Mouse (Mus musculus): ENCODE measurements around the gene Hist1h3b.
"Not testable (repeated sequence)": the region's sequence is repeated elsewhere in the genome, so short reads cannot be mapped to it uniquely, and the experiment has no call there.

The Hist1h3b gene

DNA sequence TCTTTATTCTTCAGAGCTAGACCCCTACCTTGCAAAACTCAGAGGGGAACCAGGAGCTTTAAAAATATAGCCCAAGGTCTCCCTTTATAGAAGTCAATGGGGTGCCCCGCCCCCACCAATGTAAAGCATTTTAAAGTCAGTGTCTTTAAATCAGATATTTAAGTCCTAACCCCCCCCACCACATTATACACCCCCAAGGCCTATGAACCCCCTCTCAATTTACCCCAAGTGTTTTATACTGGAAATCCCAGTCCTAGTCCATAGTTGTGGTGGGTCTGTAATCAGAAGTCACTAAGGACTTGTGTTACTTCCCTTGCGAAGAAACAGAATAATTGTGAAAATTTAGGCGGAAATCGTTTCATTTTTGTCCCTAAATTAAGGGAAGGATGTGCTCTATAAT, 14.0 kb upstream of the Hist1h3b start:
- no peak for ATAC-seq (ENCODE audit: insufficient number of reproducible peaks, low FRiP score, low TSS enrichment)

- peak; percentile 66; the same call in 1 of the 2 replicates for ATAC-seq (ENCODE audit: insufficient number of reproducible peaks, low FRiP score, low TSS enrichment)
These were observed 13.4 kb upstream of the Hist1h3b start, which contains the start of gene Hist1h1c for GRCm38 (mm10) chr13:23738677-23739068. Gene Hist1h1c, plus strand, starts transcription at chr13:23738808.

DNA sequence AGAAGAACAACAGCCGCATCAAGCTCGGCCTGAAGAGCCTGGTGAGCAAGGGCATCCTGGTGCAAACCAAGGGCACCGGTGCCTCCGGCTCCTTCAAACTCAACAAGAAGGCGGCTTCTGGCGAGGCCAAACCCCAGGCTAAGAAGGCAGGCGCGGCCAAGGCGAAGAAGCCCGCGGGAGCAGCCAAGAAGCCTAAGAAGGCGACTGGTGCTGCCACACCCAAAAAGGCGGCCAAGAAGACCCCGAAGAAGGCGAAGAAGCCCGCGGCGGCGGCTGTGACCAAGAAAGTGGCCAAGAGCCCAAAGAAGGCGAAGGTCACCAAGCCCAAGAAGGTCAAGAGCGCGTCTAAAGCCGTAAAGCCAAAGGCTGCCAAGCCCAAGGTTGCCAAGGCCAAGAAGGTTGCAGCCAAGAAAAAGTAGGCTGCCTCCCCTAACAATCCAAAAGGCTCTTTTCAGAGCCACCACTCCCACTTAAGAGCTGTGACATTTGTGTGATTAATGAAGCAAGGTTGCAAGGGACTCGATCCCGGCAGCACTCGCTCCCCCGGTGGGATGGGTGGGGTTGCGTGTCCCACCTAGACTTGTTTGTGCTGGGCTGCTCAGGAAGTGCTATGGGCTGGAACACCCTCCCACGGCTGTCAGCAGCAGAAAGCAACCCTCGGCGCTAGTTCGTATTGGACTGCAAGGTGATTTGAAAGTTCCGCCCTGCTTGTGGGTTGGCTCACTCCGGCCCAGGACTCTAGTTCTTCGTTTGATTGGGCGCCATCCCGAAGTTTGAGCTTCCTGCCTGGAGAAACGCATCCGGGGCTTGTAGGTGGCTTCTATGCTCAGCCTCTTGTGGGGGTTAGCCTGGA, 12.8 kb upstream of the Hist1h3b start:
- ATAC-seq (ENCODE audit: insufficient number of reproducible peaks, low FRiP score, low TSS enrichment), result peak; percentile 97

DNA sequence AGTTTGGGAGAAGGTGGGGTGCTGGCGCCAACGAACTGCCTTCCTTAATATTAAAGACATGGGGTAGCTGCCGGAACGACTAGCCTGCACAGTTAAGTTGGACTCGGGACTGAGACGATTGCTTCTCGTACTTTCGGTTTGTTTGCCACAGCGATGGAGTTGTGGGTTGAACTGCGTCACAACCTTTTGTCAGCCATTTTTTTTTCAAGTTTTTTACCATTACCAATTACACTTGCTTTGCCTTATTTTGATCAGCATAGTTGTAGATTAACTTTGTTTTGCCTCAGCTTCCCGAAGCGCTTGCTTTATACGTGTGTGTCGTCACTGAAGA, 12.2 kb upstream of the Hist1h3b start:
- no peak for ATAC-seq (ENCODE audit: insufficient number of reproducible peaks, low FRiP score, low TSS enrichment)

DNA sequence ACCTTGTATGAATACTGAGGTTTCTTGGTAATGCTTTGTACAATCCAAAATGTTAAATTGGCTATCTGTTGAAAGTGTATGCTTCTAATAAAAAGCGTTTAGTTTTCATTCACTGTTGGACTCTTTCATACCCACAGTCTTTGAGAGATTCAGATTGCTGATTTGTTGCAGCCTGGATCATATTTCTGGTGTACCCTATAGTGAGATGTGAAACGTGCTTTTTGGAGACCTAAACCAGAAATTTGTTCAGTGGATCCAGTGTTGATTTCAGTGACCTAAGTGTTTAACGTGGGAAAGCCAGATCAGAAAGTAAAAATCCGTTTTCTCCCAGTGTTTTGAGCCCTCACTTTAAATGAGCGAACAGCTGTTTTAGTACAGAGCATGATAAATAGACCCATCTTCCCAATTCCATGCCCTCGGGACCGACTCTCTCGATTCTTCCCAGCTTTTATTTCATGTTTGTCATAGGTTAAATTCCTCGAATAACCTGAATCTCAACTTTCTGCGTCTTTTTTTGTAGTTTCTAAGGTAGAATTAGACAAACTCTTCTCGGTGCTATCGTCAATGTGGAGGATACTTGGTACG, 11.7 kb upstream of the Hist1h3b start:
- ATAC-seq (ENCODE audit: insufficient number of reproducible peaks, low FRiP score, low TSS enrichment), result no peak

DNA sequence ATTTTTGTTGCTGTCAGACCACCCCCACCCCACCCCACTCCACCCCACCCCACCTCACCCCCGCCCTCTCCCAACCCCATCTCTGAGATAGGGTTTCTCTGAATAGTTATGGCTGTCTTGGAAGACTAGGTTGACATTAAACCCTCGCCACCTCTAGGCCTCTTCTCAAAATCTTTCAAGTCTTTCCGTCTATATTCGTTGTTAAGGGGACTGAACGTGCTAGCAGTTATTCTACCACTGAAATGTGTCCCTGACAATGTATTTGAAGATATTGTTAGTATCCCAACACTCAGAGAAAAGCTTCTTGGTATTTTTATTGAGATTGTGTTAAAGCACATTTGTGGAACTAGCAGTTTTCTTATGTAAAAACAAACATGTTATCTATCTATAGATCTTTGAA, 11.2 kb upstream of the Hist1h3b start:
- no peak for ATAC-seq (ENCODE audit: insufficient number of reproducible peaks, low FRiP score, low TSS enrichment)

DNA sequence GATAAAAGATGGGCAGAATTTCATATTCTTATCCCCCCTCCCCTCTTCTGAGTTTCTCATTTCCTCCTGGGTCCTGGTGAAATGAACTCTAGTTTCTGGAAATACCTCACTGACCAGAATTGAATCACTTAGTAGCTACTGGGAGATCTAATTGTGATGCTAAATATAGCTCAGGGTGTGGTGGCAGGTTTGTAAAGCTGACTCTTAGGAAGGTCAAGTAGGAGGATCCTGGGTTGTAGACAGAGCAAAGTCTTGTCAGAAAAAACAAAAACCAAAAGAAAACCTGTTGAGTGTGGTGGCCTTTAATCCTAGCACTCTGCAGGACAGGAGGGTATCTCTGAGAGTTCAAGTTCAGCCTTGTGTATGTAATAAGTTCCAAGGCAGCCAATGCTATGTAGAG, 10.1 kb upstream of the Hist1h3b start:
- ATAC-seq (ENCODE audit: insufficient number of reproducible peaks, low FRiP score, low TSS enrichment), result no peak

DNA sequence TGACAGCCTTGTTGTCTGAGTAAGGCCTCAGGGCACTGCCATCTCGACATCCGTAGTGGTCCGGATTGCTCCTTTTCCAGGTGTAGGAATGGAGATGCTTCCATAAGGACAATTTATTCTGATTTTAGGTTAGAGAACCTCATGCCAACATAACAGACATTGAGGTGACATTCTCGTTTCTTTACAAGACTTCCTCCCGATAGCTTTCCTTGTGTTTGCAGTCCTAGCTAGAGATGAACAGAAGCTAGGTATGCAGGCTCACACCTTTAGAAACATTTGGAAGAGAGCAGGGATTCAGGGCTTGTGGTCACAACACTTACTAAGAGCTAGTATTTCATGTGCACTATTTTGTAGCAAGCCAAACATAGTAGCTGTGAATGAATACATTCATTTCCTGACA, 8.9 kb upstream of the Hist1h3b start:
- ATAC-seq (ENCODE audit: insufficient number of reproducible peaks, low FRiP score, low TSS enrichment), result no peak

DNA sequence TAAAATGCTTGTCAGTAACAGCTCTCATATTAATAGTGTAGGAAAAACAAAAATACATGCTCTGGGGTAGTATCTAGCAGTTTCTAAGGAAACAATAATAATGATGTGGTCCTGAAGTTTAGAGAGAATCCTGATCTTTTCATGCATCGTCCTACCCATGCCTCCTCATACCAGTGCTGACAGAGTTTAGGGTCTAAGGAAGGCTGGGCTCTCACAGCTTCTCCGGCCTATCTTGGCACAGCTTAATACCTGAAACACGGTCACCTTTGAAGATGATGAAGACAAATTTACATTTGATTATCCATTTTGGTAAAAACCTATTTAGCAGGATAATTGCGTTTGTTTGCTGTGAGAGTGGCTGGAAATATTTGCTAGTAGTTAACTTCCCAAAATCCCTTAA, 8.1 kb upstream of the Hist1h3b start:
- no peak for ATAC-seq (ENCODE audit: insufficient number of reproducible peaks, low FRiP score, low TSS enrichment)

DNA sequence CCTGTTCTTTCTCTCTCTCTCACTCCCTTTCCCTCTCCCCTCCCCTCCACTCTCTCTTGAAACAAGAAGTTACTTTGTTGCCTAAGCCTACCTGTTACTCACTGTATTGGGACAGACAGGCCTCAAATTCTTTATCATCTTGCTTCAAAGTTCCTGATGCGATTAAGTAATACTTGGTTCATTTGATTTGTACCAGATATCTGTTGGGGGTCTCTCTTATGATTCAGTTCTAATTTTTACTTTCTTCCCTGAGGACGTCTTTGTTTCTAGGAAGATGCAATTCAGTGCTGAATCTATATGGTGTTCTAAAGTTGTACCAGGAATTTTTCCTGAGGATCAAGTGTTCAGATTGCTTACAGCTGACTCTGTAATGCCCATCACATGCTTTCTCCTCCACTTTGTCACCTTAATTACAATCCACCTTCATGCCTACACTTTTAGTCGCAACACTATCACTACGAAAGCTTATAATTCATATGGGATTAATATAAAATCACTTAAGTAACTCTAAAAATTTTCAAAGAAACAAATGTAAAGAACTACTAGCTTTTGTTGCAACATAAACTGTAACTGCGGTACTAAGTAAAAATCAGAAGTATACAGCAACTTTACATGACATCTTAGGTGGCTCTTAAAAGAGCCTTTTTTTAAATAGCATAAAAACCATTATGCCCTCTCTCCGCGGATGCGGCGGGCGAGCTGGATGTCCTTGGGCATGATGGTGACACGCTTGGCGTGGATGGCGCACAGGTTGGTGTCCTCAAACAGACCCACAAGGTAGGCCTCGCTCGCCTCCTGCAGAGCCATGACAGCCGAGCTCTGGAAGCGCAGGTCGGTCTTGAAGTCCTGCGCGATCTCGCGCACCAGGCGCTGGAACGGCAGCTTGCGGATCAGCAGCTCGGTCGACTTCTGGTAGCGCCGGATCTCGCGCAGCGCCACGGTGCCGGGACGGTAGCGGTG, 7.4 kb upstream of the Hist1h3b start:
- no peak for ATAC-seq (ENCODE audit: insufficient number of reproducible peaks, low FRiP score, low TSS enrichment)

DNA sequence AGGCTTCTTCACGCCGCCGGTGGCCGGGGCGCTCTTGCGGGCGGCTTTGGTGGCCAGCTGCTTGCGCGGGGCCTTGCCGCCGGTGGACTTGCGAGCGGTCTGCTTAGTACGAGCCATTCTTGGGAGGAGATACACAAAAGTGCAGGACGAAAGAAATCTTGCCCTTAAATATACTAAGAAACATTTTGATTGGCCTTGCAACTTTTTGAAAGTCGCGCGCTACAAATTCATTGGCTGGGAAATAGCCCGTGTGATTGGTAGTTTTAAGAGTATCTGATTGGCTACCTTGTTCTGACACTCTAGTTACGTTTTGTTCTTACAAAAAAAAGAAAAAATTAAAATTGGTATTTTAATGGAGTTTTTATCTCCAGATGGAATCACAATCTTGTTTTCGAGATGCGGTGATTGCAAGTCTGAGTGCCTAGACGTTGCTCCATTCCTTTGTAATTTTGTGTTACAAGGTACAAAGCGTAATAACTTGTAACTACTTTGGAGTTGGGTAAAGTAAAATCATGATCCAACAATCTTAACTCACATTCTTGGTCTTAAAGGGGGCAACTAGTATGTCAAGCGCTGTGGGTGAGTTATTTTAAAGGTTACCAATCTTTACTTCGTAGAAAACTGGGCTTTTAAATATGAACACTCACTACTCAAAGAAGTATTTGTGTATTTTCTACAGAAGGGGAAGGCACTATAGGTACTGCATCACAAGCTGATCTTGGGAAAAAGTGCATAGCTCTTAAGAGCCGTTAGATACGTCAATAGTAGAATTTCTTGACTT, 6.5 kb upstream of the Hist1h3b start, which contains the start of gene Hist1h3c:
Hist1h3c (minus strand) TSS at position 222 of the 781 bp plus-strand sequence.
- ATAC-seq (ENCODE audit: insufficient number of reproducible peaks, low FRiP score, low TSS enrichment), result peak; percentile 56

GRCm38 (mm10) chr13:23746201-23747080, 5.6 kb upstream of the Hist1h3b start, which contains the start of gene Hist1h2bb:
Gene Hist1h2bb, plus strand, starts transcription at chr13:23746734.
- peak; percentile 99 for ATAC-seq (ENCODE audit: insufficient number of reproducible peaks, low FRiP score, low TSS enrichment)

DNA sequence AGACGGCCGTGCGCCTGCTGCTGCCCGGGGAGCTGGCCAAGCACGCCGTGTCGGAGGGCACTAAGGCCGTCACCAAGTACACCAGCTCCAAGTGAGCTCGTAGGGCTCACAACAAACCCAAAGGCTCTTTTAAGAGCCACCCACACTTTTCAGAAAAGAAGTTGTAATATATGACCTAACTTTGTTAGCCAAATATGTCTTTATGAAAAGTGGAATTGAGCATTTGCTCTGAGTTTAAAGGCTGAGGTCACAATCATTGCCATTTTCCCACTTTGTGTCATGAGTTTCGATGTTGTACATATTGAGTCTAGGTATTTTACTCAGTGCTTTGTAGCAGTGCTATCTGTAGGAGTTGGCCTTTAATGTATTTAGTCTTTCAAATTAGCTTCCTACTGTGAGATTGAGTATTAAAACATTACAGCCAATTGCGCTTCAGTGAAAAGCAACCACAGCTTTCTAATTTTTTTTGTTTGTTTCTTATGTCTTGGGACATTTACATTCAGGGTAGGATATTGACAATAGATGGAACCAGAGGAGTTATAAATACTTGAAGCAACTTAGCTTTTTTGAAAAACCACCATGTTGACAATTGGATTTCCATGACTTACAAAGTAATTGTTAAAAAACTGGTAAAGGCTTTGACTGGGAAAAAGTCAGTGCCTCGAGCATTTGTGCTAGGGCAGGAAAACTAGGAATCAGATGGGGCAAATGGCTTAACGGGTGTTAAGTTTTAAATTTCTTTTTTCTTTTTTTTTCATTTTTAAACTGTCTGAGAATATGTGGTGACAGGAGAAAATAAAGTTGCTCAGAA, 4.8 kb upstream of the Hist1h3b start:
- ATAC-seq (ENCODE audit: insufficient number of reproducible peaks, low FRiP score, low TSS enrichment), result no peak

- ATAC-seq (ENCODE audit: insufficient number of reproducible peaks, low FRiP score, low TSS enrichment), result no peak
These were observed 4.2 kb upstream of the Hist1h3b start for GRCm38 (mm10) chr13:23747892-23748288.

GRCm38 (mm10) chr13:23749563-23750121, 2.4 kb upstream of the Hist1h3b start:
- ATAC-seq (ENCODE audit: insufficient number of reproducible peaks, low FRiP score, low TSS enrichment), result no peak

- ATAC-seq (ENCODE audit: insufficient number of reproducible peaks, low FRiP score, low TSS enrichment), result not testable (repeated sequence)
These were observed 1.1 kb upstream of the Hist1h3b start, which contains the start of gene Hist1h2ab for GRCm38 (mm10) chr13:23750839-23751477. Gene Hist1h2ab, plus strand, starts transcription at chr13:23751126.

- no peak for ATAC-seq (ENCODE audit: insufficient number of reproducible peaks, low FRiP score, low TSS enrichment)
These were observed 550 bp upstream of the Hist1h3b start for GRCm38 (mm10) chr13:23751478-23751956.
